Mouse (Mus musculus) thymus, adult 2 months (tissue): ENCODE measurements around the gene Ggta1. TPM values are rescaled to one million over a fixed set of nuclear protein-coding genes. Genes with fewer than 3 reads are reported as not detected.

Experiments
- DNase-seq: peaks from one replicate; pipeline ENCODE4 v3.0.0; 2021
- H3K27ac ChIP-seq: fragments of 200-500 bp; 2 replicates; pipeline ENCODE4 v1.5.1; 2012; ENCODE audit warnings: low read length, control low read depth; ENCODE audit not compliant: control insufficient read depth, insufficient read depth
- H3K27me3 ChIP-seq: fragments of 200-500 bp; 2 replicates; pipeline ENCODE4 v1.6.1; 2012; ENCODE audit warnings: mild to moderate bottlenecking, low read length, moderate library complexity, mixed read lengths; ENCODE audit not compliant: control insufficient read depth, insufficient read depth
- H3K36me3 ChIP-seq: fragments of 200-500 bp; 2 replicates; pipeline ENCODE4 v1.6.1; 2012; ENCODE audit warnings: mild to moderate bottlenecking, low read length, moderate library complexity; ENCODE audit not compliant: control insufficient read depth, insufficient read depth
- H3K4me1 ChIP-seq: fragments of 200-500 bp; replicated peaks from 2 replicates; pipeline ENCODE4 v1.6.1; 2012; ENCODE audit warnings: low read length; ENCODE audit not compliant: control insufficient read depth, insufficient read depth
- H3K4me3 ChIP-seq: fragments of 200-500 bp; 2 replicates; pipeline ENCODE4 v1.5.1; 2012; ENCODE audit warnings: mild to moderate bottlenecking, low read length, control low read depth, moderate library complexity; ENCODE audit not compliant: control insufficient read depth, insufficient read depth
- CTCF ChIP-seq: fragments of 200-500 bp; IDR thresholded peaks from 2 replicates; pipeline ENCODE4 v1.5.1; 2012; ENCODE audit warnings: mild to moderate bottlenecking, control low read depth, low read length, moderate library complexity, borderline replicate concordance; ENCODE audit not compliant: control insufficient read depth, poor library complexity, insufficient read depth; ENCODE audit errors: extremely low read depth
- POLR2A ChIP-seq: fragments of 200-500 bp; IDR thresholded peaks from 2 replicates; pipeline ENCODE4 v1.6.1; 2012; ENCODE audit warnings: mild to moderate bottlenecking, low read length, control low read depth, moderate library complexity; ENCODE audit not compliant: control insufficient read depth, poor library complexity, insufficient read depth; ENCODE audit errors: extremely low read depth
- WGBS: fragments of 180-500 bp; shearing (Covaris S2); methylation state at CpG from one replicate; pipeline ENCODE4 v1.1.7; 2018; 5-methylcytosine and 5-hydroxymethylcytosine counted together
- polyA plus RNA-seq: library from polyadenylated mRNA; depleted of rRNA; stranded (reverse); fragments of >200 nt; gene quantifications from 2 replicates; pipeline ENCODE4 v1.2.3, GENCODE M21; 2012

Ggta1 gene
- polyA plus RNA-seq, 1 experiment: 22.4 TPM

DNA sequence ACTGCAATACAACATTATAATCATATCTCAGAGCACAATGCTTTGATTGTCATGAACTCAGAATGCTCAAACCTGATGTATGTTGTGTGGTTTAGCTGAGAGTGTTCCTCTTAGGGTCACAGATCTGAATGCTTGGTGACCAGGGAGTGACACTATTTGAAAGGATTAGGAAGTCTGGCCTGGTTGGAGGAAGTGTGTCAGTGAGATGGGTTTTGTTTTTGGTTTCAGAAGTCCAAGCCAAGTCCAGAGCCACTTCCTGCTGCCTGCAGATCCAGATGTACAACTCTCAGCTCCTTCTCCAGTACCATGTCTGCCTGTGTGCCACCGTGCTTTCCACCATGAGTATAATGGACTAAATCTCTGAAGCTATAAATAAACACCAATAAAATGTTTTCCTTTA is 11.9 kb upstream of the Ggta1 start:
- Histone ChIP-seq H3K4me1 (peaks cover 4% of the 10 kb centered on the region), H3K27ac (no peak overlapping the region), H3K4me3 (no peak overlapping the region), H3K27me3 (no peaks in the 10 kb centered on the region), H3K36me3 (no peaks in the 10 kb centered on the region)
- TF ChIP-seq CTCF (no peak), POLR2A (no peak)
- no peak for DNase-seq
- WGBS: 87% methylated on average over 1 of the region's 1 CpGs

DNA sequence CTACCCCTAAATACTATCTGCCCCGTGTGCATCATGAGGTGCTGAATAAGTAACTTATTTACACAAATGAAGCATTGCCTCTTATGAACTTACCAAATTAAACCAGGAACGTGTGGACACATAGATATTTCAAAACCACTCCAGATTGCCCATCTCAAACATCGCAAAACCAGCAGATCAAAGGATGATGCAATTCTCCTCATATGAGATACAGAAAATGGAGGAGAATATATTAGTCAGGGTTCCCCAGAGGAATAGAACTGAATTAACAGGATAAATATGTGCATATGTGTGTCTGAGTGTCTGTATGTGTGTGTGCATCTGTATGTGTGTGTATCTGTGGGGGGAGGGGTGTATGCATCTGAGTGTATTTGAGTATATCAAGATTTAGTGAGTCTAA is 6.2 kb upstream of the Ggta1 start:
- H3K36me3 ChIP-seq: no peaks in the 10 kb centered on the region
- H3K4me1 ChIP-seq: peaks cover 6% of the 10 kb centered on the region
- no peak overlapping the region for H3K4me3 ChIP-seq
- no peak for TF ChIP-seq POLR2A
- no peak for TF ChIP-seq CTCF
- H3K27ac ChIP-seq: no peak overlapping the region
- H3K27me3 ChIP-seq: no peaks in the 10 kb centered on the region
- no peak for DNase-seq
- 94% methylated on average over 3 of the region's 3 CpGs for WGBS

DNA sequence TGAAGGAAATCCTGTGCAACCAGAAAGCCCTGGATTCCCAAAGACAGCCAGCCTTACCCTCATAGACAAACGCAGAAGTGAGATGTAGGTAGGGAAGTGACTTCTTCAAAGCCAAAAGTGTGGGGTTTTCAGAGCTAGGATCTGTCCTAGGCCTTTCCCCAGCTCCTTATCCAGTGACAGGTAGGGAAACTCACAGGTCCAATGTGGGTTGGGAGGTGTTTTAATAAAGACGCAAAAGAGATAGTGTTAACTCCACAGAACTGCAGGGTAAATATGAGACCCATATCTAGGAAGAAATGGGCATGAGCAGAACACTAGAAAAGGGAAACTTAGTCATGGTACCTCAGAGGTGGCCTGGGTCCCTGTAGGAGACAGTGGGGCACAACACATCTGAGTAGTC is 5.2 kb upstream of the Ggta1 start:
- Histone ChIP-seq H3K36me3 (no peaks in the 10 kb centered on the region), H3K27ac (no peak overlapping the region), H3K4me1 (peaks cover 13% of the 10 kb centered on the region), H3K27me3 (no peaks in the 10 kb centered on the region), H3K4me3 (no peak overlapping the region)
- DNase-seq: no peak
- WGBS: 78% methylated on average over 2 of the region's 2 CpGs
- no peak for TF ChIP-seq CTCF
- no peak for TF ChIP-seq POLR2A

DNA sequence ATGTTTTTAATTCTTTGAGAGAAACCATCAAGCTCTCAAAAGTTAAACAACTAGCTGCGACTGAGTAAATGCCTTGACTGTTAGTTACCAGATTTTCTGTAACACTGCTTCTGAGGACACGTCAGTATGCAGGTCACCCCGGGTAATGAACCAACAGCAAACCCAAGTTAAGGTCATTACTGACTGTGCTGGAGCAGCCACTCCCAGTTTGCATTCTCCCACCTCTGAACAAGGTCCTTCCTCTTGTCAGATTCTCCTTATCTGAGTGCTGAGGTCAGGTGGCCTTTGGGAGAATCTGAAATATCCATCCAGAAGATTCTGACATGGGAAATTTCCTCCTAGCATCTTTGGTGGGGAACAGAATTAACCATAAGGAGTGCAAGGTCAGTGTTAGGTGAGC is 4.8 kb upstream of the Ggta1 start:
- H3K27ac ChIP-seq: no peak overlapping the region
- H3K27me3 ChIP-seq: no peaks in the 10 kb centered on the region
- WGBS: 98% methylated on average over 3 of the region's 3 CpGs
- TF ChIP-seq CTCF (no peak), POLR2A (no peak)
- DNase-seq: no peak
- H3K4me3 ChIP-seq: no peak overlapping the region
- peaks cover 14% of the 10 kb centered on the region for H3K4me1 ChIP-seq
- H3K36me3 ChIP-seq: no peaks in the 10 kb centered on the region

DNA sequence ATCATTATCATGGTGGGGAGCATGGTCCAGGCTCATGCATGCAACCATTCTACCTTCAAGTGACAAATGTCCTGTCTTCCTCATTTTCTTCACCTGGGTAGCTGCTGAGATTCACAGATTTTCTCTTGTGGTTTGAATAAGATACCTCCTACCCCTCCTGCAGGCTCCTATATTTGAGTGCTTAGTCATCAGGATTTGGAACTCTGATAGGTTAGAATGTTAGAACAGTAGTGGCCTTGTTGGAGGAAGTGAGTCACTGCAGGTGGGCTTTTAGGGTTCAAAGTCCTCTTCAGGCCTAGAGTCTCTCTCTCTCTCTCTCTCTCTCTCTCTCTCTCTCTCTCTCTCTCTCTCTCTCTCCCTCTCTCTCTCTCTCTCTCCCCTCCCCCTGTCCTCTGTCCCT is 2.6 kb upstream of the Ggta1 start:
- TF ChIP-seq POLR2A (no peak), CTCF (no peak)
- H3K27ac ChIP-seq: no peak overlapping the region

DNA sequence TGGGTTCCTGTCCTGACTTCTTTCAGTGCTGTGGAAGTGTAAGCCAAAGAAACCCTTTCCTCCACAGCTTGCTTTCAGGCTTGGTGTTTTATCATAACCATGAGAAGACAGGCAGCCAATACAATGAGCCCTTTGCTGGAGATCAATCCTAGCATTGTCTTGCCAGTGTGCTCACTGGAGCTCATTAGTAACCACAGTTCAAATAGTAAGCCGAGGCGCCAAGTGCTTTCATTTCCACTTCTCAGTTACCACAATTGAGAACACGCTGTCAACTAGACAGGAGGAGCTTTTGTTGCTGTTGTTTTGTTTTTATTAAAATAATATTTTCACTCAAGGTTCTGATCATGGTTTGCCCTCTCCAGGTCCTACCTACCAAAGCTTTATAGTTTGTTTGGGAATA is 1.5 kb upstream of the Ggta1 start:
- peaks cover 28% of the 10 kb centered on the region for H3K4me1 ChIP-seq
- no peak overlapping the region for H3K4me3 ChIP-seq
- 12% methylated on average over 3 of the region's 3 CpGs for WGBS
- no peak overlapping the region for H3K27ac ChIP-seq
- no peaks in the 10 kb centered on the region for H3K36me3 ChIP-seq
- H3K27me3 ChIP-seq: no peaks in the 10 kb centered on the region
- DNase-seq: no peak
- TF ChIP-seq CTCF: no peak
- TF ChIP-seq POLR2A: no peak

More for the DNA sequence above, 2.6 kb upstream of the Ggta1 start:
- no peaks in the 10 kb centered on the region for H3K27me3 ChIP-seq
- no peak overlapping the region for H3K4me3 ChIP-seq
- DNase-seq: no peak
- peaks cover 19% of the 10 kb centered on the region for H3K4me1 ChIP-seq
- H3K36me3 ChIP-seq: no peaks in the 10 kb centered on the region

DNA sequence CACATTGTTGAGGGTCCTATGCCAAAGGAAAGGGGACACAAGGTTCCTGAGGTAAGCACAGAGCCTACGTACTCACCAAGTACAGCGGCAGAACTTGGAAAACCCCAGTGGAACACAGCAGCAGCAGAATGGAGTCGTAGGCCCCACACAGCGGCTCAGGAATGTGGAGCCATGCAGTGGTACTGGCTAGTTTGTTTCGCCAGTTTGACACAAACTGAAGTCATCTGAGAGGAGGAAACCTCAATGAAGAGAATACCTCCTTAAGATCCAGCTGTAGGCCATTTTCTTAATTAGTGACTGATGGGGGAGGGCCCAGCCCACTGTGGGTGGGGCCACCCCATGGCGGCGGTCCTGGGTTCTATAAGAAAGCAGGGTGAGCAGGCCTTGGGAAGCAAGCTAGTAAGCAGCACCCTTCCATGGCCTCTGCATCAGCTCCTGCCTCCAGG is 1.1 kb upstream of the Ggta1 start:
- H3K36me3 ChIP-seq: no peaks in the 10 kb centered on the region
- no peak for DNase-seq
- no peaks in the 10 kb centered on the region for H3K27me3 ChIP-seq
- peaks cover 28% of the 10 kb centered on the region for H3K4me1 ChIP-seq
- 82% methylated on average over 7 of the region's 7 CpGs for WGBS
- no peak overlapping the region for H3K4me3 ChIP-seq
- no peak for TF ChIP-seq POLR2A
- TF ChIP-seq CTCF: no peak
- peak overlapping the region; percentile 20 for H3K27ac ChIP-seq
